Mouse (Mus musculus) adrenal gland, postnatal 4 days (tissue): ENCODE results near the gene Rps11. TPM values are rescaled to one million over a fixed set of nuclear protein-coding genes. Genes with fewer than 3 reads are reported as not detected.

Source experiments
- DNase-seq, 2 experiments: peaks; one replicate each; pipeline ENCODE4 v3.0.0; 2021 to 2022; ENCODE audit warnings: low spot score in 2 of 2, mixed read lengths in 2 of 2
- microRNA-seq: library from miRNA; unstranded; fragments of <30 nt; microRNA quantifications from one replicate; pipeline ENCODE4 v1.2.0, GENCODE M21; 2021
- total RNA-seq, 2 experiments: library from RNA; stranded (reverse); gene quantifications; 2 replicates each; pipeline ENCODE4 v1.2.3; 2021

Gene Rps11
- total RNA-seq, 2 experiments from 2014 or later = 1,454 to 1,477 TPM

DNA sequence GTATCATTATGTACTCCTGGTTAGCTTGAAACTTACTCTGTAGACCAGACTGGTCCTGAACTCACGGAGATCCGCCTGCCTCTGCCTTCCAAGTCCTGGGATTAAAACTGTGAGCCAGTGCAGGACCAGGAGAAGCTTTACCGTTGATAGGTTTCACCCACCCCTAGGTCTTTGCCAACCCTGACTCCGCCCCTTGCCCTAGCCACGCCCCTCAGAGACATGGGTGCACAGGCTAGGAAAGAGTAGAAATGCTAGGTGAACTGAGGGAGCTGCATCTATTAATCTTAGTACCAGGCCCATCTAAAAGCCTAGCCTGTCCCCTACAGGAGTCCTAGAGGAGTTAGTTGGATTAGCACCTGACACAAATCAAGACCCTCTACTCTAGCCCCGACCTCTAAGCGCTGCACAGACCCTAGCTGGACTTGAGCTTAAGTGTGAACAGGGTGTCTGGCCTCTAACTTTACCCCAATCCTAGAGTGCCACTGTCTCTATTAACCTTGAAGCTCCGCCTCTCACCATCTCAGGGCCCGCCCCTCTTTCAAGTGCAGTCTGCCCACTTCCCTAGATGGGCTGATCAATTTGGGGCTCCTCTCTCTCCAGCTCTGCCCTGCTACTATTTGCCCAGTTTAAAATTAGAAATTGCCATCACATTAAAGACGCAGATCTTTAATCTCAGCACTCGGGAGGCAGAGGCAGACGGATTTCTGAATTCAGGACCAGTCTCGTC, 33.8 kb downstream of the Rps11 start:
- DNase-seq = no peak

DNA sequence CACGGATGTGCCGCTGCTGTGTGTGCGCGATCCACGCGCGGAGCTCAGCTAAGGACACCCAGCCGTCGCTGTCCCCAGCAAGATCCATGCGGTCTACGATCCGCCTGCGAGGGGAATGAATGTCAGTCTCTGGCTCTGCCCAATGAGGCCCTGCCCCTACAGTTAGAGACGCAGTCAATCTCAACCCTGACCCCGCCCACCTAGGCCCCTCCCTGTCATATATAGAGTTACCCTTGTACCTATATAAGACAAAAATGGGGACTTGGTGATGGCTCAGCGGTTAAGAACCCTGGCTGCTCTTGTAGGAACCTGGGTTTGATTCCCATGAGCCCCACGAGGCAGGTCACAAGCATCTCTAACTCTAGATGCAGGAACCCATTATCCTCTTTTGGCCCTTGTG, 35.6 kb downstream of the Rps11 start:
- DNase-seq = no peak

DNA sequence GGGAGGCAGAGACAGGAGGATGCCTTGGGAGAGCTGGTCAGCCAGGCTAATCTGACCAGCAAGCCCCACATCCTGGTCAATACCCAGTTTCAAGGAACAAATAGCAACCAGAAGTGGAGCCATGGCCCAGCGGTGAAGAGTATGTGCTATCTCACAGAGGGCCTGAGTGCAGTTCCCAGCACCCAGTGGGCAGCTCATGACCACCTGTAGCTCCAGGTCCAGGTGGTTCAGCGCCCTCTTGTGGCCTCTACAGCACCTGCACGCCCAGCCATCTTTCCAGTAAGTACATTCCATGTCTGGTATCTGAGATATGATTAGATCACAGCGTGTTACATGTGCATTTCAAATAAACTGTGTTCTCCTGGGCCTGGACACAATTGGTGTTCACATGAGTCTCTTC, 38.2 kb downstream of the Rps11 start:
- no peak for DNase-seq

DNA sequence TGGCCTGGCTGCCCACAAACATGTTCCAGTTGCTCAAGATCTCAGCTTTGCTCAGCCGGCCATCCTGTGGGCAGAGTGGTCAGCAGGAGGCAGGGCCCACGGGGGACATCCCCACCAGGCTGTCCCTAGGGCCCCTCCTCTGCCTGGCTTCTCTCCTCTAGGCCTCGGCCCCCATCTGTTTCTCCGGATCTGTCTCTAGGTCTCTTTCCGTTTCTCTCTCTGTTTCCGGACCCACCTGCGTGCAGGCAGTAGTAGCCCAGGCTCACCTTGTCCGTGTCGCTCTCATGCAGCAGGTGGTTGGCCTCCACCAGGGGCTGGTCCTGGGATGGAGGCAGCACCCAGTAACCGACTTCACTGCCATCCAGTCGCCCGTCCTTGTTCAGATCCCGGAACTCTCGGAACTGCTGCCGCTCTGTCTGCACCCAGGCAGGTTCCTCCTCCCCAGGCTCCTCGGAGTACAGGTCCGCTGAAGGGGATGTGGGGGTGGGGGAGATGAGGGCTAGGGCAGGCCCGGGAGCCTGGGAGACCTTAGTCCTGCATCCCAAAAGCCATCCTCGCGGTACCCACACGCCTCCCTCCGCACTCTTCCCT, 40.8 kb downstream of the Rps11 start:
- no peak for DNase-seq

DNA sequence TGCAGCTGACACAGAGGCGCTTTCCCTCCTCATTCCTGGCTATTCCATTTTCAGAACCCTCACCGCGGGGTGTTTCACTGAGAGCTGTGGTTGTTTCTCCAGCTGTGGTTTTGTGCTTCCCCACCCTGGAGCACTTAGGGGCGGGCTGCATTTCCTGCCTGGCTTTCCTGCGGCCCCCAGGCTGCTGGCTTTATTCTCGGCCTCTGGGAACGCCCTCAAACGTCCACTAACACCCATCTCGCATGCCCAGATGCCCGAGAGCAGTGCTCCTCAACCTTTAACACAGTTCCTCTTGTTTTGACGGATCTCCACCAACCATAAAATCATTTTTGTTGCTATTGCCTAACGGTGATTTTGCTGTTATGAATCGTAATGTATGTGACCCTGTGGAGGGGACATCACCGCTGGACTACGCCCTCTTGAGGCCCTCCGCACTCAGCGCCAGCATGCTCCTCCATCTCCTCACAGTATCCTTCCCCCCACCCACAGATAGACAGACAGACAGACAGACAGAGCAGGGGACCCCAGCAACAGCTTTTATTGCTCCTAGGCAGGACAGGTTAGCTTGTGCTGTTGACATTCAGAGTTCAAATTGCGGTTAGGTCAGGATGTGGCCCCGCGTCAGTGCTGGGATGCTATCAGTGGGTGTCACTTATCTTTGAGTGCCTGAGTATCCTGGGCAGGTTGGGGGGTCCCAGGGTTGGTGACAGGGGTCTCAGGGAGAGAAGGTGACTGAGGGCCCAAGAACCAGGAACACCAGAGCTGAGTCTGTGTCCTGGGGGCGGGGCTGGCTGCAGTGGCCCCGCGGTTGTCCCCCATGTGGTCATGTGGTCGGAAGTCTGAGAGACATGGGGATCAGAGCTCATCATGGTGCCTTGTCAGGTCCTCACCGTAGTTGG, 41.6 kb downstream of the Rps11 start:
- no peak for DNase-seq

DNA sequence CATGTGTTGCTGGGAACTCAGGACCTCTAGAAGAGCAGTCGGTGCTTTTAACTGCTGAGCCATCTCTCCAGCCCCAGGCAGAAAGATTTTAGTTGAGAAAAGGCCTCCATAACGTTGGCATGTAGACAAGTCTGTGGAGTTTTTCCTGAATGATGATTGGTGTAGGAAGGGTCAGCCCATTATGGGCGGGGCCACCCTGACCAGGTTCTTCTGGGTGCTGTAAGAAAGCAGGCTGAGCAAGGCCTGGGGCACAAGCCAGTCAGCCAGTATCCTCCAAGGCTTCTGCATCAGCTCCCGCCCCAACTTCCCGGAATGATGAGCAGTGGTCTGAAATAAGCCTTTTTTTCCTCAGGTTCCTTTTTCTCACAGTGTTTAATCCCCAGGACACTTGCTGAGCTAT, 43.2 kb downstream of the Rps11 start:
- DNase-seq = no peak

DNA sequence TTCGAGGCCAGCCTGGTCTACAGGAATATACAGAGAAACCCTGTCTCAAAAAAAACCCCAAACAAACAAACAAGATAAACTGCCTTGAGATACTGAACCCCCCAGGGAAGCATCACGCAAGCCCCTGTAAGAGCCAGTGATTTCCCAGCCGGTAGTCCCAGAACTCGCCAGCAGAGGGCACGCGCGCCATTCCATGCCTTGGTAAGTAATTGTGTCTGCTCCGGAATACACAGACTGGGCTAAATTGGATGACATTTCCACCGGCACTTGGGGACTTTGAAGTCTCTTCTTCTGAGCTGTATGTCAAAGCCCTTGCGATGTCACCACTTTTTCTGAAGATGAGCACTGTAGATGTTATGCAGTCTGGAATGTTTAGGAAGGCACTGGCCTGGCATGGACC, 44.4 kb downstream of the Rps11 start:
- DNase-seq = peak; percentile 85 to 86

DNA sequence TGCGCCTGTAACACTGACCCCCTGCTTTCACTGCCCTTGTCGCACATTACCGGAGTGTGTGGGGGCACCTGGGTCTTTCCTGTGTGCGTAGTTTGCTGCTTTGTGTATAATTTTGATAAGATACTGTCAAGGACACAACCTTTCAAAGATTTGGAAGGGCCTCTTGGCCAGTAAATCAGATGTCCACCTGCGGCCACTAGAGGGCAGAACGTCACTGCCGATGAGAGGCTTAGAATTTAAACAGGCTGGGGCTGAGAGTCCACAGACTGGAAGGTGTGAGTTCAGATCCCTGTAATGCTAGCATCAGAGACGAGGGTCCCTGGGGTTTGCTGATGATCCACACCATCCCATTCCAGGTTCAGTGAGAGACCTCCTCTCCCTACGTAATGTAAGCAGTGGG, 45.7 kb downstream of the Rps11 start:
- DNase-seq = peak in 1 of 2 experiments; percentile 65

DNA sequence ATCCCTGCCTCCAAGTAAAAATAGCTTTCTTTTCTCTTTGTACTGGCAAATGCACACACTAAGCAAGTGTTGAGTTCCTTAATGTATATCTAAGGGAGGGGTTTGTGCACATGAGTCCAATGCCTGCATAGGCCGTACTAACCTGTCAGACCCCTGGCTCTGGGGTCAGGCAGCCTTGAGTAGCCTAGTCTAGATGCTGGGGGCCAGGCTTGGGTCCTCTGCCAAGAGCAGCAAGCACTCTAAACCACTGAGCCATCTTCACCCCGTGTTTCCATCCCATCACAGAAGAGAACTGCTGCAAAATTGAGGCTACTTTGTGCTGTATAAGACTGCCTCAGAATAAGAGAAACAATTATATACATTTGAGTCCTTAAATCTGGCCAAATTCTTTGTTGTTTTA, 46.4 kb downstream of the Rps11 start:
- no peak for DNase-seq

DNA sequence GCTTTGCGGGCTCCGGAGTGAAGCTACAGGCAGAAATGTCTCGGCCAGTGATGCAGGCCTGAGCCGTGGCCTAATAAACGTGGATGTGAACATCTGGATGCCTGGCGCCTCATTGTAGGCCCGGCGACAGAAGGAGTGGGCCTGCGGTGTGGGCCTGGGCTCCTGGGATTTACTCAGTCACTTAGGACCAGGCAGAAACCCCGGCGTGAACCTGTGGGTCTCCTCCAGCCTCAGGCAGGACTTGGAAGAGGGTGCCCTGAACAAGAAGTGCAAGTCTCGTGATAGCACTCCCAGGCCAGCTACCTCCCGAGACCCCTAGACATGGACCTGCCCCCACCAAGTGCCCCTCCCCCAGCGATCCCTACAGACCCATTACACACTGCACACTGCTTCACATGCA, 46.9 kb downstream of the Rps11 start:
- no peak for DNase-seq

DNA sequence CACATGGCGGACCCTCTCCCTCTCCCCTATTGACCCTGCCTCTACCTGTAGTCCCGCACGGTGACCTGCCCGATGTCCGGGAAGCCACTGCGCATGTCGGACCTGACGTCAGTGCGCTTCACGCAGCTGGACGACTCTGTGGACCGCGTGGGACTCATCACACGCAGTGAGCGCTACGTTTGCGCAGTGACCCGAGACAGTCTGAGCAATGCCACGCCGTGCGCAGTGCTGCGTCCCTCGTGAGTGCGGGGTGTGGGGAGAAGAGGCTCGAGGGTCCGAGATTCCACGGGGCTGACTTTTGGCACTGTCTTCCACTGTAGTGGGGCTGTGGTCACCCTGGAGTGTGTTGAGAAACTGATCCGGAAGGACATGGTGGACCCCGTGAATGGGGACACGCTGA, 47.7 kb downstream of the Rps11 start:
- DNase-seq = no peak

DNA sequence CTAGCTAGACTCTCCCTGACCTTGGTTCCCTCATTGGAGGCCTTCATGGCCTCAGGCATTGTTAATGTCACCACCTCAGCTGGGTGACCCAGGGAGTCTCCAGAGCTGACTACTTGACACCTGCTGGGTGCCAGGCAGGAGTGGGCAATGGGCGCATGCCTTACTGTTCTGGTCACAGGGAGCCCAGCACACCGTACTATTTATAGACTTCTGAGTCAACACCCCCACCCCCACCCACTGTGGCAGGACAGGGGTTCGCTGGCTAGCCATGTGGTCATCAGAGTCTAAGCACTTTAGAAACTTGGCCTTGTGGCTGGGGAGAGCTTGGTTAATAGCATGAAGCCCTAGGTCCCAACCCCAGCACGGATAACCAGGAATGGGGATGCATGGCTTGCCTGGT, 48.8 kb downstream of the Rps11 start:
- no peak for DNase-seq

DNA sequence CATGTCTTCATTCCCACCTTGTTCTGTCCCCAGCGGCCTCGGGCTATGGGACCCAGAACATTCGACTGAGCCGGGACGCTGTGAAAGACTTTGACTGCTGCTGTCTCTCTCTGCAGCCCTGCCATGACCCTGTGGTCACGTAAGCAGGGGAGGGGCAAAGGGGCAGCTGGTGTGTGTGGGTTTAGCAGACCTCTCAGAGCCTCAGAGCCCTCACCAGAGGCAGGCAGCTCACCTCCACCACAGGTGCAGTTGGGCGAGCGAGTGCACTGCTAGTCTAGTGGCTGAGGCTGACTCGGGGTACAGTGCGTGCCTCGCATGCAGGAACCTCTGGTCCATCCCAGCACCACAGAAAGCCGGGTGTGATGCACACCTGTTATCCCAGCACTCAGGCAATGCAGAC, 50.3 kb downstream of the Rps11 start:
- no peak for DNase-seq

DNA sequence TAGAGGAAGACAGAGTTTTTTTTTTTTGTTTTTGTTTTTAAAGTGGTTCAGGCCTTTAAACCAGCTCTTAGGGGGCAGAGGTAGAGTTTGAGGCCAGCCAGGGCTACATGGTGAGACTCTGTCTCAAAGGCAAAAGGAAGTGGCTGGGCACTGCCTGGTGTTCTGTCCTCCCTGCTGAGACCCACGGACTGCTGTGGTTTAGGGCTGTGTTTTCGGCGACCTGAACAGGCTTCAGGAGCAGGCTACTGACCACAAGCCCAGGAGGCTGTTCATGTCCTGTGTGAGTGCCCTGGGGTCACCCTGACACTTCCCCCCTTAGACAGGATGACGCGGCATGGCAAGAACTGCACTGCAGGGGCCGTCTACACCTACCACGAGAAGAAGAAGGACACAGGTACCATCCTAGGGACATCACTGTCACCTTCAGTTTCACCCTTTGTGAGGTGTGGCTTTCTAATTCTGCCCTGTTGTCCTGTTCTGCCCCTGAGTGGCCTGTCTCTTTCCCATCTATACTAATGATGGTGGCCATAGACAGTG, 51.0 kb downstream of the Rps11 start:
- no peak for DNase-seq

Small RNA genes within 50 kb of the gene (microRNA-seq; reads per million reads assigned to microRNA genes)
- gene Mir150 (267 reads per million, percentile 59 among the genes with 10 or more reads in this experiment), gene Mir5121 (22.6 reads per million, percentile 31 among the genes with 10 or more reads in this experiment), gene Mir7055 (not detected)

Other genes with a start within 250 kb of the Rps11 start
- 100 to 1,000 TPM; 117 to 121 TPM for gene Med25, start 231.7 kb downstream of the Rps11 start, total RNA-seq
- gene Fuz, start 228.4 kb downstream of the Rps11 start, total RNA-seq = 10 to 100 TPM; 24.6 to 26.7 TPM
- gene Ap2a1, start 194.9 kb downstream of the Rps11 start, total RNA-seq = 100 to 1,000 TPM in 1 of 2 experiments, 10 to 100 TPM in 1; 99.9 to 107 TPM
- under 1 TPM in 1 of 2 experiments, not detected in 1; 0.39 TPM for gene Tsks, start 181.2 kb downstream of the Rps11 start, total RNA-seq
- gene Cpt1c, start 149.6 kb downstream of the Rps11 start, total RNA-seq = 10 to 100 TPM; 28.0 to 31.1 TPM
- gene Prmt1, start 137.9 kb downstream of the Rps11 start, total RNA-seq = 100 to 1,000 TPM; 380 to 390 TPM
- gene Irf3, start 126.8 kb downstream of the Rps11 start, total RNA-seq = 100 to 1,000 TPM; 106 to 111 TPM
- 10 to 100 TPM; 23.8 to 28.5 TPM for gene Bcl2l12, start 125.7 kb downstream of the Rps11 start, total RNA-seq
- 100 to 1,000 TPM; 114 TPM for gene Scaf1, start 108.1 kb downstream of the Rps11 start, total RNA-seq
- 10 to 100 TPM; 58.9 to 59.7 TPM for gene Rras, start 106.5 kb downstream of the Rps11 start, total RNA-seq
- 10 to 100 TPM; 76.4 to 85.1 TPM for gene Prr12, start 71.6 kb downstream of the Rps11 start, total RNA-seq
- gene Nosip, start 62.0 kb downstream of the Rps11 start, total RNA-seq = 10 to 100 TPM; 61.1 to 71.2 TPM
- 10 to 100 TPM; 17.9 to 18.6 TPM for gene Prrg2, start 61.8 kb downstream of the Rps11 start, total RNA-seq
- gene Rcn3, start 32.2 kb downstream of the Rps11 start, total RNA-seq = 10 to 100 TPM; 77.0 to 81.8 TPM
- gene Fcgrt, start 20.6 kb downstream of the Rps11 start, total RNA-seq = 100 to 1,000 TPM in 1 of 2 experiments, 10 to 100 TPM in 1; 98.0 to 104 TPM
- 1,000 to 10,000 TPM; 2,237 to 2,371 TPM for gene Rpl13a, start 4.3 kb upstream of the Rps11 start, total RNA-seq
- gene Gm45713, start 11.8 kb upstream of the Rps11 start, total RNA-seq = not detected
- gene Flt3l, start 12.0 kb upstream of the Rps11 start, total RNA-seq = 10 to 100 TPM; 18.8 to 23.1 TPM
- gene Pih1d1, start 29.9 kb upstream of the Rps11 start, total RNA-seq = 10 to 100 TPM; 60.7 to 65.2 TPM
- 10 to 100 TPM; 76.4 to 90.1 TPM for gene Aldh16a1, start 30.1 kb upstream of the Rps11 start, total RNA-seq
- 1 to 10 TPM in 1 of 2 experiments, under 1 TPM in 1; 0.31 to 1.9 TPM for gene Slc17a7, start 39.5 kb upstream of the Rps11 start, total RNA-seq
- not detected for gene Gfy, start 55.1 kb upstream of the Rps11 start, total RNA-seq
- gene Pth2, start 56.6 kb upstream of the Rps11 start, total RNA-seq = not detected
- gene Ccdc155, start 80.5 kb upstream of the Rps11 start, total RNA-seq = under 1 TPM; 0.31 to 0.84 TPM
- gene Dkkl1, start 87.7 kb upstream of the Rps11 start, total RNA-seq = under 1 TPM in 1 of 2 experiments, not detected in 1; 0.78 TPM
- 10 to 100 TPM; 45.1 to 67.8 TPM for gene Tead2, start 91.3 kb upstream of the Rps11 start, total RNA-seq
- gene Cd37, start 114.7 kb upstream of the Rps11 start, total RNA-seq = 1 to 10 TPM; 4.1 to 6.2 TPM
- under 1 TPM in 1 of 2 experiments, not detected in 1; 0.28 TPM for gene Slc6a16, start 116.6 kb upstream of the Rps11 start, total RNA-seq
- not detected for gene Slc6a21, start 153.1 kb upstream of the Rps11 start, total RNA-seq
- 10 to 100 TPM; 17.0 to 18.1 TPM for gene Trpm4, start 209.3 kb upstream of the Rps11 start, total RNA-seq
- 10 to 100 TPM in 1 of 2 experiments, 1 to 10 TPM in 1; 6.7 to 13.0 TPM for gene Hrc, start 210.9 kb upstream of the Rps11 start, total RNA-seq
- gene Ppfia3, start 242.6 kb upstream of the Rps11 start, total RNA-seq = 1 to 10 TPM; 4.7 to 6.9 TPM
- gene Lin7b, start 246.1 kb upstream of the Rps11 start, total RNA-seq = 1 to 10 TPM; 4.8 to 4.9 TPM